In genomic region chr2:155613326-155613755, GRCm38 (mm10) we compare ENCODE assay signal across 8 mouse cellular contexts. TPM values are rescaled to one million over a fixed set of nuclear protein-coding genes. Genes with fewer than 3 reads are reported as not detected.
DNase-seq lines count a peak whose midpoint lies in the region; ATAC-seq and TF ChIP-seq lines count a peak whose summit lies in the region.

No protein-coding gene starts in this region.

- H3K27ac ChIP-seq in MEL (ENCODE audit: control insufficient read depth, low read depth, low read length) = no peak overlapping the region
- no peak overlapping the region for H3K27ac ChIP-seq in bone marrow, adult 2 months (ENCODE audit: control insufficient read depth, insufficient read depth, low read depth, low read length, poor library complexity)
- no peak overlapping the region for H3K27ac ChIP-seq in embryonic facial prominence, embryonic 14.5 days (replicated peaks; ENCODE audit: low read depth, low read length)
- H3K27ac ChIP-seq in limb, embryonic 12.5 days = no peak overlapping the region
- no peak overlapping the region for H3K27ac ChIP-seq in midbrain, embryonic 11.5 days (ENCODE audit: low read depth, low read length)
- H3K27ac ChIP-seq in stomach, embryonic 15.5 days = no peak overlapping the region

- no peaks in the 10 kb centered on the region for H3K36me3 ChIP-seq in MEL (ENCODE audit: control insufficient read depth in 1 of 2, insufficient read depth in 2 of 2, low read length in 2 of 2)
- no peaks in the 10 kb centered on the region for H3K36me3 ChIP-seq in embryonic facial prominence, embryonic 14.5 days (ENCODE audit: control insufficient read depth, insufficient read depth, low read length)
- no peaks in the 10 kb centered on the region for H3K36me3 ChIP-seq in limb, embryonic 12.5 days
- no peaks in the 10 kb centered on the region for H3K36me3 ChIP-seq in midbrain, embryonic 11.5 days (ENCODE audit: control insufficient read depth, insufficient read depth, low read length)
- H3K36me3 ChIP-seq in stomach, embryonic 15.5 days = no peaks in the 10 kb centered on the region

- DNase-seq in MEL (ENCODE audit: low read depth, low spot score) (peak; percentile 95), adipocyte (ENCODE audit: low spot score) (no peak)
- peak; percentile 66 for DNase-seq in embryonic facial prominence, embryonic 14.5 days (ENCODE audit: low spot score)
- peak; percentile 94 for DNase-seq in midbrain, embryonic 11.5 days (ENCODE audit: low spot score, missing footprints)

- ATAC-seq in embryonic facial prominence, embryonic 14.5 days (ENCODE audit: low read depth) = peak; percentile 93
- peak; percentile 93 to 95 for ATAC-seq in hematopoietic stem cell, adult 5-6 weeks (replicated peaks in 1 of 2; ENCODE audit: insufficient read depth in 1 of 2, low FRiP score in 2 of 2, low TSS enrichment in 1 of 2, low read depth in 1 of 2, poor library complexity in 2 of 2, severe bottlenecking in 2 of 2)
- ATAC-seq in limb, embryonic 12.5 days (ENCODE audit: insufficient number of reproducible peaks, insufficient read depth, low FRiP score, low TSS enrichment, low read depth) = peak; percentile 87
- ATAC-seq in midbrain, embryonic 11.5 days (ENCODE audit: low FRiP score) = peak; percentile 75
- ATAC-seq in stomach, embryonic 15.5 days (ENCODE audit: insufficient read depth, low FRiP score, low read depth) = peak; percentile 93

- WGBS in bone marrow, adult 2 months = 6% methylated on average over 20 of the region's 20 CpGs
- 6% methylated on average over 17 of the region's 20 CpGs for WGBS in embryonic facial prominence, embryonic 14.5 days
- WGBS in limb, embryonic 12.5 days = 6% methylated on average over 20 of the region's 20 CpGs
- WGBS in midbrain, embryonic 11.5 days = 3% methylated on average over 20 of the region's 20 CpGs
- WGBS in stomach, embryonic 15.5 days = 5% methylated on average over 20 of the region's 20 CpGs

- H3K9ac ChIP-seq in MEL (ENCODE audit: control insufficient read depth, low read depth, low read length, poor library complexity, severe bottlenecking) = peak overlapping the region; percentile 47
- peak overlapping the region; percentile 32; the same call in 1 of the 2 replicates for H3K9ac ChIP-seq in embryonic facial prominence, embryonic 14.5 days (ENCODE audit: low read depth, low read length)
- H3K9ac ChIP-seq in limb, embryonic 12.5 days (replicated peaks) = no peak overlapping the region
- no peak overlapping the region for H3K9ac ChIP-seq in midbrain, embryonic 11.5 days (ENCODE audit: low read length)
- H3K9ac ChIP-seq in stomach, embryonic 15.5 days = no peak overlapping the region

- peak overlapping the region; percentile 50 for H3K4me2 ChIP-seq in embryonic facial prominence, embryonic 14.5 days (ENCODE audit: low read depth, low read length)
- H3K4me2 ChIP-seq in limb, embryonic 12.5 days = peak overlapping the region; percentile 55
- peak overlapping the region; percentile 44 for H3K4me2 ChIP-seq in midbrain, embryonic 11.5 days
- peak overlapping the region; percentile 57 for H3K4me2 ChIP-seq in stomach, embryonic 15.5 days

- H3K79me2 ChIP-seq in MEL (ENCODE audit: control insufficient read depth, insufficient read depth, low read length, poor library complexity) = no peaks in the 10 kb centered on the region

- TF ChIP-seq EP300 in MEL (IDR thresholded peaks at IDR 0.05; ENCODE audit: low read depth in 1 of 2, low read length in 2 of 2) = no peak

- no peaks in the 10 kb centered on the region for H3K27me3 ChIP-seq in MEL (ENCODE audit: control insufficient read depth in 1 of 2, insufficient read depth in 2 of 2, low read length in 2 of 2)
- no peaks in the 10 kb centered on the region for H3K27me3 ChIP-seq in embryonic facial prominence, embryonic 14.5 days (replicated peaks; ENCODE audit: control insufficient read depth, insufficient read depth, low read length)
- peaks cover 26% of the 10 kb centered on the region for H3K27me3 ChIP-seq in limb, embryonic 12.5 days
- H3K27me3 ChIP-seq in midbrain, embryonic 11.5 days (ENCODE audit: control insufficient read depth, insufficient read depth, low read length) = no peaks in the 10 kb centered on the region
- 0 out of 2 replicates have a peak, but pooled peaks cover 3% of the 10 kb centered on the region for H3K27me3 ChIP-seq in stomach, embryonic 15.5 days (replicated peaks)

- H3K4me1 ChIP-seq in MEL (ENCODE audit: control insufficient read depth in 1 of 2, insufficient read depth in 2 of 2, low read length in 2 of 2) = peaks cover 0 to 10% of the 10 kb centered on the region in 2 experiments; a peak in 2 of 4 replicates
- no peaks in the 10 kb centered on the region for H3K4me1 ChIP-seq in bone marrow, adult 2 months (ENCODE audit: control insufficient read depth, insufficient read depth, low read length)
- H3K4me1 ChIP-seq in embryonic facial prominence, embryonic 14.5 days (ENCODE audit: control insufficient read depth, insufficient read depth, low read length) = 0 out of 2 replicates have a peak, but pooled peaks cover 4% of the 10 kb centered on the region
- 0 out of 2 replicates have a peak, but pooled peaks cover 5% of the 10 kb centered on the region for H3K4me1 ChIP-seq in limb, embryonic 12.5 days (replicated peaks)
- H3K4me1 ChIP-seq in midbrain, embryonic 11.5 days (ENCODE audit: control insufficient read depth, insufficient read depth, low read length) = no peaks in the 10 kb centered on the region
- H3K4me1 ChIP-seq in stomach, embryonic 15.5 days = 0 out of 2 replicates have a peak, but pooled peaks cover 6% of the 10 kb centered on the region

- TF ChIP-seq CTCF in MEL (IDR thresholded peaks at IDR 0.05 in 2 of 3, conservative IDR thresholded peaks at IDR 0.05 in 1 of 3; ENCODE audit: control insufficient read depth in 1 of 3, insufficient read depth in 1 of 3, low read depth in 2 of 3, low read length in 3 of 3, poor library complexity in 1 of 3, severe bottlenecking in 1 of 3) = no peak
- no peak for TF ChIP-seq CTCF in bone marrow, adult 2 months (IDR thresholded peaks at IDR 0.05; ENCODE audit: control insufficient read depth, insufficient read depth, low read length)

- peak in 1 of 2 experiments; percentile 58; a peak in 2 of 4 replicates for TF ChIP-seq POLR2A in MEL (IDR thresholded peaks at IDR 0.05; ENCODE audit: control insufficient read depth in 1 of 2, insufficient read depth in 1 of 2, low read depth in 1 of 2, low read length in 2 of 2, poor library complexity in 1 of 2)
- TF ChIP-seq POLR2A in bone marrow, adult 2 months (IDR thresholded peaks at IDR 0.05; ENCODE audit: borderline replicate concordance, control insufficient read depth, low read depth, low read length) = no peak

- H3K4me3 ChIP-seq in MEL (ENCODE audit: control insufficient read depth in 1 of 2, insufficient read depth in 1 of 2, low read depth in 2 of 2, low read length in 2 of 2) = peak overlapping the region; percentile 27 to 74
- H3K4me3 ChIP-seq in bone marrow, adult 2 months (replicated peaks; ENCODE audit: control insufficient read depth, low read depth, low read length) = peak overlapping the region; percentile 36
- peak overlapping the region; percentile 26 for H3K4me3 ChIP-seq in embryonic facial prominence, embryonic 14.5 days (ENCODE audit: low read depth, low read length)
- H3K4me3 ChIP-seq in limb, embryonic 12.5 days (replicated peaks) = peak overlapping the region; percentile 31
- peak overlapping the region; percentile 11; the same call in 1 of the 2 replicates for H3K4me3 ChIP-seq in midbrain, embryonic 11.5 days (ENCODE audit: low read depth, low read length)
- H3K4me3 ChIP-seq in stomach, embryonic 15.5 days (replicated peaks) = peak overlapping the region; percentile 36

- no peak for TF ChIP-seq RAD21 in MEL (IDR thresholded peaks at IDR 0.05; ENCODE audit: low read depth, low read length)

- no peaks in the 10 kb centered on the region for H3K9me3 ChIP-seq in MEL (replicated peaks; ENCODE audit: insufficient read depth, low read length)
- H3K9me3 ChIP-seq in embryonic facial prominence, embryonic 14.5 days (ENCODE audit: control insufficient read depth, low read length) = no peaks in the 10 kb centered on the region
- H3K9me3 ChIP-seq in limb, embryonic 12.5 days = no peaks in the 10 kb centered on the region
- no peaks in the 10 kb centered on the region for H3K9me3 ChIP-seq in midbrain, embryonic 11.5 days (ENCODE audit: control insufficient read depth, low read length)
- no peaks in the 10 kb centered on the region for H3K9me3 ChIP-seq in stomach, embryonic 15.5 days

TF ChIP-seq in MEL, 35 proteins besides CTCF, POLR2A, EP300 and RAD21 (continues in another document):
- TF ChIP-seq MXI1 (IDR thresholded peaks at IDR 0.05; ENCODE audit: low read depth, low read length) (peak; percentile 51; the same call in 1 of the 2 replicates), ZMIZ1 (IDR thresholded peaks at IDR 0.05; ENCODE audit: low read depth, low read length) (no peak; the same call in 1 of the 2 replicates), E2F4 (IDR thresholded peaks at IDR 0.05; ENCODE audit: borderline replicate concordance, low read depth, low read length) (no peak), ZNF384 (IDR thresholded peaks at IDR 0.05; ENCODE audit: low read depth, low read length) (no peak)

RNA-seq across cellular contexts. Expression of gene Myh7b, which starts 2.3 kb away (rescaled TPM):
- 2.2 and 3.2 TPM in 2 replicates for total RNA-seq in MEL (2012; rRNA removed)
- 1 to 10 TPM in 1 of 2 experiments, not detected in 1; 5.9 TPM for polyA plus RNA-seq in MEL (2012; ENCODE audit: insufficient read depth in 1 of 2, insufficient read length in 2 of 2, low read depth in 1 of 2, low replicate concordance in 2 of 2, missing spikeins in 1 of 2)
- not detected in 2 replicates for polyA plus RNA-seq in bone marrow, adult 2 months (2011; ENCODE audit: insufficient read depth, insufficient read length, low replicate concordance, missing spikeins)
- polyA plus RNA-seq in embryonic facial prominence, embryonic 14.5 days (2014; fragmentation: Nextera tagmentation; extraction: Ambion mirVana) = 4.6 and 5.3 TPM in 2 replicates
- 0.10 TPM in 1 of 2 replicates, not detected in the other for total RNA-seq in hematopoietic stem cell, adult 5-6 weeks (2017)
- 1.9 and 2.1 TPM in 2 replicates for polyA plus RNA-seq in limb, embryonic 12.5 days (2016; fragmentation: Nextera tagmentation; extraction: Ambion mirVana)
- 0.59 and 0.63 TPM in 2 replicates for polyA plus RNA-seq in midbrain, embryonic 11.5 days (2014; fragmentation: Nextera tagmentation; extraction: Ambion mirVana)
- polyA plus RNA-seq in stomach, embryonic 15.5 days (2015; fragmentation: Nextera tagmentation; extraction: Ambion mirVana) = 0.71 and 0.86 TPM in 2 replicates

RNA-seq across cellular contexts. Expression of gene Gss, which starts 20.7 kb away (rescaled TPM):
- total RNA-seq in MEL (2012; rRNA removed) = 21.9 and 22.8 TPM in 2 replicates
- polyA plus RNA-seq in MEL (2012; ENCODE audit: insufficient read depth in 1 of 2, insufficient read length in 2 of 2, low read depth in 1 of 2, low replicate concordance in 2 of 2, missing spikeins in 1 of 2) = 10 to 100 TPM in 1 of 2 experiments, not detected in 1; 24.0 TPM
- polyA plus RNA-seq in bone marrow, adult 2 months (2011; ENCODE audit: insufficient read depth, insufficient read length, low replicate concordance, missing spikeins) = 7.3 and 8.5 TPM in 2 replicates
- 27.1 and 27.6 TPM in 2 replicates for polyA plus RNA-seq in embryonic facial prominence, embryonic 14.5 days (2014; fragmentation: Nextera tagmentation; extraction: Ambion mirVana)
- 18.3 and 32.5 TPM in 2 replicates for total RNA-seq in hematopoietic stem cell, adult 5-6 weeks (2017)
- polyA plus RNA-seq in limb, embryonic 12.5 days (2016; fragmentation: Nextera tagmentation; extraction: Ambion mirVana) = 23.8 and 23.9 TPM in 2 replicates
- polyA plus RNA-seq in midbrain, embryonic 11.5 days (2014; fragmentation: Nextera tagmentation; extraction: Ambion mirVana) = 14.7 and 17.5 TPM in 2 replicates
- polyA plus RNA-seq in stomach, embryonic 15.5 days (2015; fragmentation: Nextera tagmentation; extraction: Ambion mirVana) = 43.4 and 43.9 TPM in 2 replicates

Comparison
In these comparisons a context has a peak if more than half of its experiments do, and no peak if none do; other contexts are left out.
1. H3K9ac ChIP-seq: peak in MEL (single experiment) and embryonic facial prominence, embryonic 14.5 days (single experiment); none in limb, embryonic 12.5 days (single experiment), midbrain, embryonic 11.5 days (single experiment) and stomach, embryonic 15.5 days (single experiment).
2. Peak in every context shown above with its lines, with median percentiles within 50 percentile points of each other: H3K4me3 ChIP-seq, ATAC-seq and H3K4me2 ChIP-seq.